Mouse (Mus musculus) Patski (cell line): Measurements from ENCODE around the gene Mdga2. TPM values are rescaled to one million over a fixed set of nuclear protein-coding genes. Genes with fewer than 3 reads are reported as not detected.

Source experiments
- ATAC-seq: fragments of 100-300 bp; one replicate; pipeline ENCODE4 v1.8.0; 2021
- CTCF ChIA-PET: fragments of 350-600 bp; sonication (Branson Sonifier 250); formaldehyde crosslinking; loops from one replicate; lab custom pipeline; 2022; ENCODE audit warnings: inconsistent platforms; lab: Charles Lee
- POLR2A ChIA-PET: fragments of 350-600 bp; sonication (Branson Sonifier 250); formaldehyde crosslinking; loops from one replicate; lab custom pipeline; 2022; ENCODE audit warnings: antibody characterized with exemption, inconsistent platforms; lab: Charles Lee
- DNase-seq: peaks from one replicate; pipeline ENCODE4 v3.0.0-alpha.2; 2011; ENCODE audit warnings: low read depth, low spot score
- H3K27me3 ChIP-seq: fragments of 371-371 bp; one replicate; pipeline ENCODE4 v1.5.1; 2021
- CTCF ChIP-seq: fragments of 100-300 bp; IDR thresholded peaks from one replicate; pipeline ENCODE4 v1.5.1; 2021
- in situ Hi-C: fragments of 300-500 bp; cut with MboI; formaldehyde crosslinking; loops from 3 replicates; pipeline ENCODE4 v1.11.1; 2018; ENCODE audit warnings: low pct_unique_long_range_greater_than_20kb, mixed read lengths
- polyA plus RNA-seq: library from polyadenylated mRNA; unstranded; gene quantifications from one replicate; pipeline ENCODE4 v1.2.3, GENCODE M21; 2021

Gene Mdga2
- polyA plus RNA-seq, 1 experiment from 2014 or later = not detected

DNA sequence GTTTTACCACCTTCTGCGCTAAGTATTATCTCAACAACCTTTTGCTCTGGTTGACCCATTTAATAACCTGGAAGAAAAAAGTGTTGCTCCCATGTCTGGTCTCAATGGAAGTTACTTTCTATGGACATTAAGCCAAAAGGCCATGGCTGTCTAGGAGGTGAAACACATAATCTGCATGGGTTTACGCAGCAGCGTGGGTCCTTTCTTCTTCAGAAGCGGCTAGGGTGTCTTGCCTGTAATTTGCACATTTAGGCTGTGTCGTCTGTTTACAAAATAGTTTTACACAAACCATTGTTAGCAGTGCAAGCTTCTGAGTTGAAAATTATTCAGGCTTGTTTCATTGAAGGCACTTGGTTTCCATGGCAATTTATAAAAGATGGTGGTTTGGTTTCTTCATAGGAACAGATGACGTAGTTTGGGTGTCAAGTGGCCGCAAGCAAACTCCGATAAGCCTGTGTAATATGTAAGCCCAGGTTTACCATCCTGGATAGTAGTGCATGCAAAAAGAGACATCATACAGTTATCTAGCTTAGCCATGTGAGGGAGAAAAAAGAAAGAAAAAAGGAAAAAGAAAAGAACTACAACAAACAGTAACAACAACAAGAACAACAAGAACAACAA lies 752.0 kb downstream of the Mdga2 start:
- CTCF ChIA-PET = no interaction called here
- no peaks in the 10 kb centered on the region for H3K27me3 ChIP-seq
- POLR2A ChIA-PET = no interaction called here
- no peak for DNase-seq
- in situ Hi-C loops = no loop called here
- no peak for ATAC-seq
- TF ChIP-seq CTCF = no peak

DNA sequence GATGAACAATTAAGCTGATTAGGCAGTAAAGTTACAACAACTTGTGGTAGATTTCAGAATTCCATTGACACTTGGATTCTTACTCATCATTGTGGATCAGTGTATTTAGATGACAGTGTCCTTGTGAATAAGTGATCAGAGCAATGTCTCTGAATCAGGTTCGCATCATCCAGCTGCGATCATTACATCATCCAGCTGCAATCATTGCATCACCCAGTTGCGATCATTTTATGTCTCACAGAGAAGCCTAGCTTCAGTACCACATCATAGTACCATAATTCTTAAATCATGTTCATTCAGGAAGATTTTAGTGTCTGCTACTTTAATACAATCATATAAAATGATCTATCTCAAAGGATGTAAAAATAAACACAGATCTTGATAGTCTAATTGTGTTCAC lies 756.8 kb downstream of the Mdga2 start:
- in situ Hi-C loops = no loop called here
- no peaks in the 10 kb centered on the region for H3K27me3 ChIP-seq
- no peak for DNase-seq
- no peak for TF ChIP-seq CTCF
- ATAC-seq = no peak
- CTCF ChIA-PET = no interaction called here
- POLR2A ChIA-PET = no interaction called here

DNA sequence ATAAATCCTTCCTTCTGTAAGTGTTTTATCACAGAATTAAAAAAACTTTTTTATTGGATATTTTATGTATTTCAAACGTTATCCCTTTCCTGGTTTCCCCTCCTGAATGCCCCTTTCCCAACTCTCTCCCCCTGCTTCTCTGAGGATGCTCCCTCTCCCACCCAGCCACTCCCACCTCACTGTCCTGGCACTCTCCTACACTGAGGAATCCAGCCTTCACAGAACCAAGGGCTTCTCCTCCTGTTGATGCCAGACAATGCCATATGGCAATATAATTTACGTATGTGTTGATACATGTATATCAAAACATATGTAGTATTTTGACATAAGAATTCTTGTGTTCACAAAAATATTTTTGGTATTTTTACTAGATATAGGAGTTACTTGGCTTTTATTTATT lies 779.0 kb downstream of the Mdga2 start:
- POLR2A ChIA-PET = no interaction called here
- ATAC-seq (no peak), DNase-seq (no peak)
- in situ Hi-C loops = no loop called here
- CTCF ChIA-PET = no interaction called here
- TF ChIP-seq CTCF = no peak
- H3K27me3 ChIP-seq = no peaks in the 10 kb centered on the region
